Mouse (Mus musculus): ENCODE measurements around the gene Jam3. TPM values are rescaled to one million over a fixed set of nuclear protein-coding genes. Genes with fewer than 3 reads are reported as not detected.

Gene Jam3
- polyA plus RNA-seq (2014; fragmentation: Illumina TruSeq; extraction: RNeasy Lipid Tissue Mini Kit (QIAGEN cat#74804); ENCODE audit: low read depth, low replicate concordance) = 33.7 TPM

GRCm38 (mm10) chr9:27154763-27155530, at the start of gene Jam3:
Jam3 (minus strand) TSS chr9:27155421.

Other genes with a start within 250 kb of the Jam3 start
- gene Gm1110, start 232.3 kb downstream of the Jam3 start, polyA plus RNA-seq (2014; fragmentation: Illumina TruSeq; extraction: RNeasy Lipid Tissue Mini Kit (QIAGEN cat#74804); ENCODE audit: low read depth, low replicate concordance) = not detected
- 37.6 TPM for gene Acad8, start 155.9 kb downstream of the Jam3 start, polyA plus RNA-seq (2014; fragmentation: Illumina TruSeq; extraction: RNeasy Lipid Tissue Mini Kit (QIAGEN cat#74804); ENCODE audit: low read depth, low replicate concordance)
- gene Thyn1, start 155.7 kb downstream of the Jam3 start, polyA plus RNA-seq (2014; fragmentation: Illumina TruSeq; extraction: RNeasy Lipid Tissue Mini Kit (QIAGEN cat#74804); ENCODE audit: low read depth, low replicate concordance) = 41.5 TPM
- 28.0 TPM for gene Vps26b, start 125.4 kb downstream of the Jam3 start, polyA plus RNA-seq (2014; fragmentation: Illumina TruSeq; extraction: RNeasy Lipid Tissue Mini Kit (QIAGEN cat#74804); ENCODE audit: low read depth, low replicate concordance)
- 15.6 TPM for gene Ncapd3, start 125.2 kb downstream of the Jam3 start, polyA plus RNA-seq (2014; fragmentation: Illumina TruSeq; extraction: RNeasy Lipid Tissue Mini Kit (QIAGEN cat#74804); ENCODE audit: low read depth, low replicate concordance)
- 0.73 TPM for gene Igsf9b, start 143.8 kb upstream of the Jam3 start, polyA plus RNA-seq (2014; fragmentation: Illumina TruSeq; extraction: RNeasy Lipid Tissue Mini Kit (QIAGEN cat#74804); ENCODE audit: low read depth, low replicate concordance)
- gene Spata19, start 241.4 kb upstream of the Jam3 start, polyA plus RNA-seq (2014; fragmentation: Illumina TruSeq; extraction: RNeasy Lipid Tissue Mini Kit (QIAGEN cat#74804); ENCODE audit: low read depth, low replicate concordance) = not detected

Data from kidney, adult 10 weeks (tissue).